Mouse (Mus musculus) embryonic facial prominence, embryonic 14.5 days (tissue): ENCODE results near the gene Tacc2. TPM values are rescaled to one million over a fixed set of nuclear protein-coding genes. Genes with fewer than 3 reads are reported as not detected.

Experiments
- ATAC-seq: fragments of 200-750 bp; cut with Nextera tagmentation; 2 replicates; pipeline ENCODE4 v1.8.0; 2017; ENCODE audit warnings: low read depth, moderate number of reproducible peaks, moderate TSS enrichment
- DNase-seq: peaks from one replicate; pipeline ENCODE4 v3.0.0-alpha.2; 2015; ENCODE audit warnings: low spot score
- H3K27ac ChIP-seq: fragments of 300-500 bp; sonication (generic); replicated peaks from 2 replicates; pipeline ENCODE4 v1.5.1; 2014; ENCODE audit warnings: low read depth, mild to moderate bottlenecking, low read length, moderate library complexity
- H3K27me3 ChIP-seq: fragments of 300-500 bp; sonication (generic); replicated peaks from 2 replicates; pipeline ENCODE4 v1.6.1; 2014; ENCODE audit warnings: low read length; ENCODE audit not compliant: control insufficient read depth, insufficient read depth
- H3K36me3 ChIP-seq: fragments of 300-500 bp; sonication (generic); 2 replicates; pipeline ENCODE4 v1.6.1; 2014; ENCODE audit warnings: low read length, mixed read lengths; ENCODE audit not compliant: control insufficient read depth, insufficient read depth
- H3K4me1 ChIP-seq: fragments of 300-500 bp; sonication (generic); 2 replicates; pipeline ENCODE4 v1.6.1; 2014; ENCODE audit warnings: antibody characterized with exemption, low read length; ENCODE audit not compliant: control insufficient read depth, insufficient read depth
- H3K4me2 ChIP-seq: fragments of 300-500 bp; sonication (generic); 2 replicates; pipeline ENCODE4 v1.6.1; 2014; ENCODE audit warnings: low read depth, mild to moderate bottlenecking, low read length, moderate library complexity, mixed read lengths
- H3K4me3 ChIP-seq: fragments of 300-500 bp; sonication (generic); 2 replicates; pipeline ENCODE4 v1.5.1; 2014; ENCODE audit warnings: low read depth, mild to moderate bottlenecking, low read length
- H3K9ac ChIP-seq: fragments of 300-500 bp; sonication (generic); 2 replicates; pipeline ENCODE4 v1.6.1; 2014; ENCODE audit warnings: low read depth, mild to moderate bottlenecking, low read length, moderate library complexity, mixed read lengths
- H3K9me3 ChIP-seq: fragments of 300-500 bp; sonication (generic); 2 replicates; pipeline ENCODE4 v1.6.1; 2016; ENCODE audit warnings: low read length; ENCODE audit not compliant: control insufficient read depth
- WGBS: fragments of 180-500 bp; shearing (Covaris S2); extraction: QIAGEN DNeasy Blood & Tissue Kit; methylation state at CpG from one replicate; pipeline ENCODE4 v1.1.7; 2014; 5-methylcytosine and 5-hydroxymethylcytosine counted together
- polyA plus RNA-seq: library from polyadenylated mRNA; unstranded; fragments of >200 nt; fragmentation: Nextera tagmentation; extraction: Ambion mirVana; gene quantifications from 2 replicates; pipeline ENCODE4 v1.2.1, GENCODE M21; 2014

Gene Tacc2
- polyA plus RNA-seq, 1 experiment from 2014 or later = 44.4 TPM

DNA sequence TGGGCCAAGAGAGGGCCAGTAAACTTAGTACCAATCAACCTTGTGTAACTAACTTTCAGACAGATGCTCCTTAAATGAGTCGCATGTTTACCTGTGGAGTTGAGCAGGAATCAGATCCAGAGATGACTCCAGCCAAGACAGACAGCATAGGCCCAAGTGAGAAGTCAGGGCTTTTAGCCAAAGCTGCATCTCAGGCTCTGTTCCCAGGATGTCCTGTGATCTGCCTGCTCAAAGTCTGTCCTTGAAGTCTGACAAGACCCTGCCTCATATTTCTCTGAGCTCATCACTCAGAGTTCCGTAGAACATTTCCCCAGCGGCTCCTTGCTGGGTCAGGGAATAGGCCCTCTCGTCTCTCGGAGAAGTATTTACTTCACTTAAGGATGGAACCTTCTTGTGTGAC lies 73.4 kb downstream of the Tacc2 start:
- Histone ChIP-seq H3K36me3 (no peaks in the 10 kb centered on the region), H3K4me3 (no peak overlapping the region), H3K4me2 (no peak overlapping the region), H3K4me1 (peaks cover 38% of the 10 kb centered on the region), H3K9ac (no peak overlapping the region), H3K27me3 (no peaks in the 10 kb centered on the region), H3K9me3 (no peaks in the 10 kb centered on the region), H3K27ac (no peak overlapping the region)
- DNase-seq = no peak
- WGBS = 86% methylated on average over 5 of the region's 5 CpGs
- ATAC-seq = no peak

DNA sequence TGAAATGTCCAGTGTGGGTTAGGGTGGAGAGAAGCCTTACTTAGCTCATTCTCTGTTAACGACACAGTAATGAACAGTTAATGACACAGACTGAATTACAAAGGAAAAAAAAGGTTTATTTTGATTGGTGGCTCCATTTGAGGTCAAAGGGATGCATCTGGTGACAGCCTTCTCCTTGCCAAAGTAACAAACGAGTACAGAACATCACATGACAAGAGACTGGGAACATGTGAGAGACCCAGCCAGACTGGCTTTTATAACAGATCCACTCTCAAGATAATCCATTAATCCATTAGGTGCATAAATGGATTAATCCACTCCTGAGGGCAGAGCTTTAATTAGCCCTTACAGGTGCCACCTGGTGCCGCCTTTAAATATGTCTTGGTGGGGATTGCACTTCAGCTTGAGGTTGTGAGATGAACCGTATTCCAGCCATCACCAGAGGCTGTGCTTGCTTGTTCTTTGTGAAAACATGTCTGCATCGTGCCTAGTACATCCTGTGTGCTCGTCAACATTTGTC lies 75.9 kb downstream of the Tacc2 start:
- WGBS = 61% methylated on average over 6 of the region's 6 CpGs
- H3K4me3 ChIP-seq = no peak overlapping the region
- no peak for DNase-seq

DNA sequence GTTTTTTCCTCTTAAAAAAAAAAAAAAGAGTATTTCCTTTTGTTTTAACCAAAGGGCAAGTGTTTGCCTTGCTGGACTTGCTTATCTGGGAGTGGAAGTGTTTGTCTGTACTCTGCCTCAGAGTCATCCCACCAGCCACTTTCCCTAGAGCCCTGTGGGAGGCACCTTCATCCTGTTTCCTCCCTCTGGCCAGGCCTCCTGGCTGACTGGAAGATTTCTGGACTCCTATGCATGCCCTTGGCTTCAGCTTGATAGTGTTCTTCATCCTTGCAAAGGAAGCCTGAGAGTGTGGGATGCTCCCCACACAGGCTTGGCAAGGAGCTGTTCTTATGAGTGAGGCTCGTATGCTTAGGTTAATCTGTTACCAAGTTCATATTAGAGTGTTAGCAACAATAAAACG lies 77.3 kb downstream of the Tacc2 start:
- no peak overlapping the region for H3K27ac ChIP-seq
- DNase-seq = no peak
- no peak overlapping the region for H3K9ac ChIP-seq
- H3K4me2 ChIP-seq = no peak overlapping the region
- no peak overlapping the region for H3K4me3 ChIP-seq
- H3K9me3 ChIP-seq = no peaks in the 10 kb centered on the region
- H3K36me3 ChIP-seq = no peaks in the 10 kb centered on the region
- no peaks in the 10 kb centered on the region for H3K27me3 ChIP-seq
- 54% methylated on average over 2 of the region's 2 CpGs for WGBS
- no peak for ATAC-seq
- H3K4me1 ChIP-seq = peaks cover 16% of the 10 kb centered on the region

More for the DNA sequence above, 75.9 kb downstream of the Tacc2 start:
- no peak; the same call in 1 of the 2 replicates for ATAC-seq
- no peaks in the 10 kb centered on the region for H3K9me3 ChIP-seq
- H3K9ac ChIP-seq = no peak overlapping the region
- no peaks in the 10 kb centered on the region for H3K27me3 ChIP-seq
- H3K4me2 ChIP-seq = no peak overlapping the region
- peaks cover 28% of the 10 kb centered on the region for H3K4me1 ChIP-seq
- H3K36me3 ChIP-seq = no peaks in the 10 kb centered on the region
- H3K27ac ChIP-seq = no peak overlapping the region

DNA sequence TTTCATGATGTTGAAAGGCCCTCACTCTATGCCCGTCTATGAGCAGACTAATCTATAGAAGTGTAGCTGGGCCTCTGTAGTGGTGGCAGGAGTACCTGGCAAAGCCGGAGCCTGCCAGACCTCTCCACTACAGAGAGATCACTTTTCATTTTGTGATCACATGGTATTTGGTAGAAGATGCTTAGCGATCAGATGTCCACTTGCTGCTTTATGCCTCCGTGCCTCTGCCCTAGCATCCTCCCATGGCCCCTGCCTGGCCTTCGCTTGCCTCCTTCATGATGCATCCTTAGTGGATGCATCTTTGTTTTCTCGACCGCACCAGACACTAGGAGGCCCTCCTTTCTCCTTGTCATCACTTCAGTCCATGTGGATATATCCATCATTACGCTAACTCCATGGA lies 79.7 kb downstream of the Tacc2 start:
- Histone ChIP-seq H3K4me2 (no peak overlapping the region), H3K9me3 (no peaks in the 10 kb centered on the region), H3K9ac (no peak overlapping the region), H3K27me3 (no peaks in the 10 kb centered on the region), H3K27ac (no peak overlapping the region), H3K4me1 (peaks cover 15% of the 10 kb centered on the region), H3K36me3 (no peaks in the 10 kb centered on the region), H3K4me3 (no peak overlapping the region)
- ATAC-seq = no peak
- no peak for DNase-seq
- 89% methylated on average over 8 of the region's 8 CpGs for WGBS

DNA sequence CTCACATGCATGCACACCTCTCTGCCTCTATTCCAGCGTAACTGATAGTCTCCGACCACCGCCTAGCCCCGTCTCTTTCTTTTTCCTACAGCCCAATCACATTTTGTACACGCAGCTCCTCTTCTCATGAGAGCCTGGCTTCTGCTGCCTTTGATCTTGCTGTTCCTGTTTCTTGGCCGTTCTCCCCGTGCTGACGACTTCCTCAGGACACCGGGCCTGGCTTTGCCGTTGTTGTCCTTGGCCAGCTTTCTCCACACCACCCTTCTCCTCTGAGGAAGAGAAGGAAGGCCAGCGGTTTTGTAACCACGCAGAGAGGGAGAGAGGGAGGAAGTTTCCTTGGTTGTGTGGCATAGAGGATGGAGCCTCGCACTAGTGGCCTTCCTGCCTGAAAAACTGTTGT lies 80.5 kb downstream of the Tacc2 start:
- H3K4me2 ChIP-seq = no peak overlapping the region
- H3K27me3 ChIP-seq = no peaks in the 10 kb centered on the region
- H3K36me3 ChIP-seq = no peaks in the 10 kb centered on the region
- no peak for ATAC-seq
- no peak overlapping the region for H3K9ac ChIP-seq
- WGBS = 70% methylated on average over 13 of the region's 13 CpGs
- H3K27ac ChIP-seq = no peak overlapping the region
- H3K4me1 ChIP-seq = peaks cover 15% of the 10 kb centered on the region
- H3K4me3 ChIP-seq = no peak overlapping the region
- DNase-seq = no peak
- no peaks in the 10 kb centered on the region for H3K9me3 ChIP-seq

DNA sequence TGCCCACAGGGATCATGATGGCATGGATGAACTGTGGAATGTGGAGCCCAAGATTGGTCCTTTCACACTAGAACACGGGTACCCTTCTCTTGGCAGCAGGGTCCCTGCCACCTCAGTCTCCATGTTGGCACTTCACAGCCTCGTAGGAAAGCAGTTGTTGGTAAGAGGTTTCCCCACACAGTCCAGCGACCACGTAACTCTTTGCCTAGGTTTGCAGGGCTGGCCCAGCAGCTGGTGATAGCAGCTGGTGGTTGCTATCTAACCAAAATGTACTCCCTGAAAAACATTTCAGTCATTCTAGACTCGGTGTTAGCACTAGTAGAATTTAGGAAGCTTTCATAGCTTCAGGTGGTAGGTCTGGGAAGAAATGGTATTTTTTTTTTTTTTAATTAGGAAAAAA lies 81.9 kb downstream of the Tacc2 start:
- Histone ChIP-seq H3K9me3 (no peaks in the 10 kb centered on the region; the same call in 1 of the 2 replicates), H3K4me2 (no peak overlapping the region), H3K36me3 (0 out of 2 replicates have a peak, but pooled peaks cover 9% of the 10 kb centered on the region), H3K4me3 (no peak overlapping the region), H3K9ac (no peak overlapping the region), H3K4me1 (peaks cover 9% of the 10 kb centered on the region), H3K27ac (no peak overlapping the region), H3K27me3 (no peaks in the 10 kb centered on the region)
- 90% methylated on average over 5 of the region's 5 CpGs for WGBS
- no peak for ATAC-seq
- DNase-seq = no peak

DNA sequence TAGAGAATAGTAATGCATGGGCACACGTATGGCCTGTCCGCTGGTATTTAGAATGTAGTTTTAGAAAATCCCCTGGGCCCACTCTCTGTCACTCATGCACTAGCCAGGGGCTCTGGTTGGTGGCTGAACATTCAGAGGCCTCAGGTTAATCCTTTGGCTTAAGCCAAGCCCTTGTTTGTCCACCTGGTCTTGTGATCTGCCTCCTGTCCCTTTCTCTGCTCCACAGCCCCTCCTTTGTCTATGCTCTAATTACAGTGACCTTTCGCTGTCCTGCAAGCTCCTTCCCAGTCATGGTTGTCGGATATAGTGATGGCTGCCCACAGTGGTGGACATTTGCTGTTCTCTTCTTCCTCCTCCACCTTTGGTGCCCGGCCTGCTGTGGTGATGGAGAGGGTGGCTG lies 85.0 kb downstream of the Tacc2 start:
- H3K27ac ChIP-seq = no peak overlapping the region
- no peak overlapping the region for H3K4me2 ChIP-seq
- ATAC-seq (no peak), DNase-seq (no peak)
- no peak overlapping the region for H3K4me3 ChIP-seq
- no peaks in the 10 kb centered on the region; the same call in 1 of the 2 replicates for H3K9me3 ChIP-seq
- WGBS = 55% methylated on average over 5 of the region's 5 CpGs
- H3K9ac ChIP-seq = no peak overlapping the region
- H3K27me3 ChIP-seq = no peaks in the 10 kb centered on the region
- H3K36me3 ChIP-seq = peaks cover 21% of the 10 kb centered on the region; the same call in 1 of the 2 replicates
- no peaks in the 10 kb centered on the region for H3K4me1 ChIP-seq

DNA sequence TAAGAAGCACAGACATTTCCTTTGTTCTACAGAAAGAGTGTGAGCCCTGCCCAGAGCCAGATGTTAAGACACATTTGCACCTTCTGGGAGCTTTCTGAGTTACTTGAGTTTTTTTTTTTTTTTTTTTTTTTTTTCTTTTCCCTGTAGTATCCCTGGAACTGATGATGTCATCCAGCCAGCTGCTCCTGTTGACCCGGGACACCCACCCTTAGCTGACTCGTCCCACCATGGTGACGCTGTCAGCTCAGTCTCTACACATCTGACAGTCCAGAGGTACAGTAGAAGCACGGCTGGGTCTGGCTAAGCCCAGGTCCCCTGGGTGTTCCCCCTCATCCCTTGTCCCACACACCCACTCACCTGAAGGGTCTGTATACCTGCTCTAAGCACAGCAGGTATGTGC lies 85.6 kb downstream of the Tacc2 start:
- H3K27ac ChIP-seq = no peak overlapping the region
- H3K9ac ChIP-seq = no peak overlapping the region
- no peaks in the 10 kb centered on the region; the same call in 1 of the 2 replicates for H3K9me3 ChIP-seq
- peaks cover 21% of the 10 kb centered on the region; the same call in 1 of the 2 replicates for H3K36me3 ChIP-seq
- no peak for DNase-seq
- 58% methylated on average over 4 of the region's 4 CpGs for WGBS
- H3K4me3 ChIP-seq = no peak overlapping the region
- no peaks in the 10 kb centered on the region for H3K27me3 ChIP-seq
- ATAC-seq = no peak
- no peak overlapping the region for H3K4me2 ChIP-seq
- H3K4me1 ChIP-seq = no peaks in the 10 kb centered on the region

DNA sequence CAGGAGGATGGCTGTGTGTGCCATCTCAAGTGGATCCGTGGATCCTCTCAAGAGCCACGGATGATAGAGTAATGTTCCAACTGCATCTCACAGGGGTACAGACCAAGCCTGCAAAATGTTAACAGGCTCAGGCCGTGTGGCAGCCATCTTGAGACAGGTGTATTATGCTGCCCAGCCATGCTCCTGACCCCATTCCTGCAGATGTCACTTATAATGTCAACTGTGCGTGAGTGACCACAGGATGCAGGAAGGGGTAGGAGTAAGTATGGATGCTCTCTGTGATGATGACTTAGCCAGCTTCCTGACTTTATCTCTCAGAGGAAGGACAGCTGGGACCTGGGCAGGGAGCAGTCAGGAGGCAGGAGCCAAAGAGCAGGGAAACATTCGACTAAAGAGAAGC lies 86.8 kb downstream of the Tacc2 start:
- no peak overlapping the region for H3K4me3 ChIP-seq
- WGBS = 95% methylated on average over 5 of the region's 5 CpGs
- ATAC-seq (no peak), DNase-seq (no peak)
- no peaks in the 10 kb centered on the region for H3K27me3 ChIP-seq
- H3K4me2 ChIP-seq = no peak overlapping the region
- no peak overlapping the region for H3K27ac ChIP-seq
- no peaks in the 10 kb centered on the region; the same call in 1 of the 2 replicates for H3K9me3 ChIP-seq
- peaks cover 21% of the 10 kb centered on the region; the same call in 1 of the 2 replicates for H3K36me3 ChIP-seq
- H3K9ac ChIP-seq = no peak overlapping the region
- H3K4me1 ChIP-seq = peaks cover 9% of the 10 kb centered on the region; the same call in 1 of the 2 replicates
